Mouse (Mus musculus) olfactory bulb, adult 2 months (tissue): ENCODE measurements around the gene Tnpo1.

ENCODE experiments used
- CTCF ChIP-seq: fragments of 200-500 bp; IDR thresholded peaks from 2 replicates; pipeline ENCODE4 v1.5.1; 2012; ENCODE audit warnings: low read depth, mild to moderate bottlenecking, low read length, moderate library complexity; ENCODE audit not compliant: insufficient read depth
- POLR2A ChIP-seq: fragments of 200-500 bp; IDR thresholded peaks from 2 replicates; pipeline ENCODE4 v1.6.1; 2012; ENCODE audit warnings: mild to moderate bottlenecking, low read depth, low read length, moderate library complexity; ENCODE audit not compliant: insufficient read depth

DNA sequence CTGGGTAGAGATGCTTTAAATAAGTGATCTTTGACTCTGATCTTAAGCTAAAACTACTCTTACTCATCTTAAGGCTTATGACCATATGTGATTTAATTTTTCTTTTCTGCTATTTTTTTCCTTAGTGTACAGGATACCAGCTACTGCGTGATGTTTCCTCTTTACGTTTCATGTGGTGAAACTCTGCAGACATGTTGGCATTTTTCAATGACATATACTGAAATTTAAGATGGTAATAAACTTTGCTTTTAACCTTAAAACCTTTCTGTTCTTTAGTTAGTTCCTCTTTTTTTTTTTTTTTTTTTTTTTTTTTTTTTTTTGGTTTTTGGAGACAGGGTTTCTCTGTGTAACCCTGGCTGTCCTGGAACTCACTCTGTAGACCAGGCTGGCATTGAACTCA lies 2.7 kb upstream of the Tnpo1 start:
- TF ChIP-seq CTCF (no peak), POLR2A (no peak)
